Mouse (Mus musculus): ENCODE measurements at regions not wholly inside any gene's neighbourhood (a gene's known extent, or its start where the extent isn't known, plus 50 kb on each side); places are given as distances from the start of the nearest gene placed in this dataset.

GRCm38 (mm10) chr5:119228691-119229090, 441.8 kb upstream of the Tbx3 start:
- no peak for DNase-seq

DNA sequence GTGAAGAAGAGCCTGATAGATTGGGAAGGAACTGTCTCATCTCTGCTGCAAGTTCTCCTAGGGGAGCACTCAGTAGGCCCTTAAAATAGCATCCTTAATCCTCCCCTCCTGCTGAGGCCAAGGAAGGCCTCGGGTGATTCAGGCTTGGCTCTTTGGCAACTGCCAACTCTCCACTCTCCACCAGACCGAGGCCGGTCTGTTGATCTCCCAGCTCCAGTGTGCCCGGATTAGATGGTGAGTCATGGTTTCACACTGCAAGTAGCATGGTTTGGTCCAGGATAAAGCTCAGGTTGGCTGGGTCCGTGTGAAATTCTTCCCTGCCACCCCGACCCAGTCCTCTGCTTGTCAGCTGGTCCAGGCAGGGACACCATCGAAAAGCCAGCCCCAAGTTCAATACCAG, 437.5 kb upstream of the Tbx3 start:
- peak; percentile 54 for DNase-seq

DNA sequence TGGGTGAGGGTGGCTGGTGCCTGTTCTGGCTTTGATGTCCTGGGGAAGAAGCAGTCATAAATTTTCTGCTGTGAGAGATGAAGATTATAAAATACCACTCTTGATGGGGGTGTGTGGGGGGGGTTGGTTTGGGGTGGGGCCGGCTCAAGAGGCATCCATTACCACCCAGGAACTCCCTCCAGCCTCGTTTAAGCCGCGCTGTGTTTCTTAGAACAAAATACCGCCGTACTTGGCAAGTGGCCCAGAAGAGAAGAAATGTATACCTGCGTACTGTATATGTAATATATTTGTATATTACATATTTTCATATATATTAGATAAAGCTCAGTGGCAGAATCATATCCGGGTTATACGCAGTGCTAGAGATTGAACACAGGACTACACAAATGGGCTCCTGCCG, 434.6 kb upstream of the Tbx3 start:
- DNase-seq = no peak

- DNase-seq = peak; percentile 72
Measured at GRCm38 (mm10) chr5:119246824-119247223, 423.6 kb upstream of the Tbx3 start.

DNA sequence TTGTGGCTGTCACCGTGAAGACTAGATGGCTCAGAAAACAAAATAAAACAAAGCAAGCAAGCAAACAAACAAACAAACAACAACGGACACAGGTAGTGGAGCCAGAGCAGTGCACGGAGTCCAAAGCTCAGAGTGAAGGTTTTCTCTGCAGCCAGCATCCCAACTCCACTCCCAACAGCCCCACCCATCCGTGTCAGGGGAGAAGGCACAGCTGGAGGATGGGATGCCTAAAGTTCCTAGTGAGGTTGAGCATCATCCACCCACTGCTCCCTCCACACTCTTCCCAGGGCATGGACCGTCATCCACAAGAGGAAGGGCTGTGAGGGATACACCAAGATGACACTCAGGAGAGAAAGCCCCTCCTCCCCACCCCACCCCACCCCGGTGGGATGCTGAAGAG, 421.8 kb upstream of the Tbx3 start:
- no peak for DNase-seq

GRCm38 (mm10) chr5:119249124-119249718, 421.2 kb upstream of the Tbx3 start:
- peak; percentile 13 for DNase-seq

- DNase-seq = peak; percentile 43
Measured at GRCm38 (mm10) chr5:119251311-119252047, 419.0 kb upstream of the Tbx3 start.

DNA sequence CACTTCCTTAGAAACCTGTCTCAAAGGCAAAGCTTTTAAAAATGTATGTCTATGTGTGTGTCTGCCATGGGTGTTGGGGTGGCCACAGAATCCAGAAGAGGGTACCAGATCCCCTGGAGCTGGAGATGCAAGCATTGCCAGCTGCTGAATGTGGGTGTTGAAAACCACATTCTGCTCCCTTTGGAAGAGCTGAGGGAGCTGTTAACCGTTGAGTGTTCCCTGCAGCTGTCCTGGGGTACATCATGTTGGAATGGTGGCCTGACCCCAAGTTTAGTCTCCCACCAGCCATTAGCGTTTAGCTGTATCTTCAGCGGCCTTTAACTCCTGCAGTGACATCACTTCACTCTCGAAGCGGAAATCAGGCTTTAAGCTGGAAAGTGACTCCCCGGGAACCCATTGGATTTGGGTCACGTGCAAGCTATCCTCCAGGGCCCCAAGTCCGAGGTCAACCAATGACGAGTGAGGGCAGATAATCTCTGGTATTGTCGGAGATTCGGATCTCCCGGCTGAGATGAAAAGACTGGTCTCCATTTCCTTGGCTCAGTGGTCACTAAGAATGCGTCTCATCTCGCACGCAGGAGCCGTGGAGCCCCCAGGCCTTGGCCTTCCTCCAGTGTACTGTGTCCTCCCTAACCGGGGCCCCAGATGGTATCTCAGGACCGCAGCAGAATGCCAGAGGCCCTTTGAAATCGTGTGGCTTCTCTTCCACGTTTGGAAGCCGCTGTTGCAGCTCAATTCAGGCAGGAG, 412.9 kb upstream of the Tbx3 start:
- no peak for DNase-seq

DNA sequence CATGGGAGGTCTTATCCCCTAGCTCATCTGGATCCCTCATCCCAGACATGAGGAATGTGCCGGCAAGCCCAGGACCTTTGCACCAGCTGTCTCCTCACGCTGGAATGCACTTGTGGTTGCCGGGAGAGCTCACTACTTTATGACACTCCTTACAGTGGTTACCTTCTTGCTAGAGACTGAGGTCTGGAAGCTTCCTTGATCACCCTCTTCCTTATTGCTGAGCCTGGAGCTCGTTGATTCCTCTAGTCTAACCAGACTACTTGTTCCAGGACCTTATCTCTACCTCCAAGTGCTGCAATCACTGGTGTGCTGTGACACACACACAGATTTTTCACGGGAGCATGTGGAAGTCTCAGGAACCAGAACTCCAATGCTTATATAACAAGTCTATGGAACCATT, 411.6 kb upstream of the Tbx3 start:
- no peak for DNase-seq

GRCm38 (mm10) chr5:119265149-119265890, 405.1 kb upstream of the Tbx3 start:
- no peak for DNase-seq

DNA sequence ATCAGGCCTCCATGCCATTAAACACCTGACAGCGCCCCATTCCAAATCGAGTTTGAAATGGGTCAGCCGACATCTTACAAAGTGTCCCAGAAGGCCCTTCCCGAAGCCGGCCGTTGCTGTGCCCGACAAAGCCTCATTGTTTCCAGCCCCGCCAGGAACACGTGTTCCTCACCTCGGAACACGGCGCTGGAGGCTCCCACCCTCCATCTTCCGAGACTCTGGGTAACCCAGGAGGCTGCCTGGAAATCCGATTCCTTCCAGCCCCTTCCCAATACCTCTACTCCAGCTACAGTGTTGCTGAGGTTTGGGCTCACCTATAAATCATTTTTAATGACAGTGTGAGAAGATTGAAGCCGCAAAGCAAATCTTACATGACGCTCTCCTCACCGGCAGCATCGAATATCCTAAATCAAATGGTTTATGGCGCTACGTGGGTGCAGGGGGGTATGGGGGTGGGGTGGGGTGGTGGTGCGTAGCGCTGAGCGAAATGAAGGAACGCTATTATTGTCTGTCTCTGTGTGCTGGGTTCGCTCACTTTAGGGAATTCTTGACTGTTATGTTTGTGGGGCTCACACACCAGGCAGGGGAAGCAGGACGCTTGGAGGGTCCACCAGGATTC, 399.1 kb upstream of the Tbx3 start:
- no peak for DNase-seq

- DNase-seq = no peak
Measured at GRCm38 (mm10) chr5:119273203-119273602, 397.3 kb upstream of the Tbx3 start.

DNA sequence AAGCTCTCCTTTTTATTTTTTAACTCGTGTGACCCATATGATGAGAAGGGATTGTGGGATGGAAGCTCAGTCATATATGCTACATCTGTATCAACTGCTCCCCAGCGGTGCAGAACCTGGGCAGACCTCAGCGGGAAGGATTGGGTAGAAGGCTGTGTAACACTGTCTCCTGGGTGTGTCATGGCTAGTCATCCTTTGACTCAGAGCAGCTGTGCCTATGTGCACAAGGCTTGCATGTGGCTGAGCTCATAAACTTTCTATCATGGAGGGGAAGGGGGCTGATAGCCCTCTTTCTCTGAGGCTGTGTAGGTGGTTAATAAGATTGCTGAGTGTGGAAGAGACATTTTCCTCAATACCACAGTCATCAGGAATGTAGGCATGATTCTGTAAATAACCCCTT, 396.9 kb upstream of the Tbx3 start:
- no peak for DNase-seq

- no peak for DNase-seq
Measured at GRCm38 (mm10) chr5:119274817-119275494, 395.5 kb upstream of the Tbx3 start.

- no peak for DNase-seq
Measured at GRCm38 (mm10) chr5:119280146-119280545, 390.3 kb upstream of the Tbx3 start.

- no peak for DNase-seq
Measured at GRCm38 (mm10) chr5:119289808-119290207, 380.7 kb upstream of the Tbx3 start.

DNA sequence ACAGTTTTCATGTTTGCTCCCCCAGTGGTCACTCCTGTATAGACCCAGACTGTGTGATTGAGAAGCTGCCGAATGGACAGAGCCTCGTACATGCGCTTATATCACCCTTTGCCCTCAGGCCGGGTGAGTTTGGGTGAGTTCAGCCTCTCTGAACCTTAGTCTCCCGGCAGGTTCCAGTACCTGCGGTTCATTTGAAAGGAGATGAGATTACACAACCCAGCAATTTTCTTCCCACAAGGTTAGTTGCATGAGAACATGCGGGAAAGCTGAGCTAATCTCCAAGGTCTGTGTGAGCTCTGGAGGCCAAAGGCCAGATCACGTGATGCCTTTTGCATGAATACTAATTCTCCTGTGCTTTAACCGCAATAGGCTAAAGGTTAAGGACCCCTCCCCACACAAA, 378.1 kb upstream of the Tbx3 start:
- DNase-seq = peak; percentile 48

DNA sequence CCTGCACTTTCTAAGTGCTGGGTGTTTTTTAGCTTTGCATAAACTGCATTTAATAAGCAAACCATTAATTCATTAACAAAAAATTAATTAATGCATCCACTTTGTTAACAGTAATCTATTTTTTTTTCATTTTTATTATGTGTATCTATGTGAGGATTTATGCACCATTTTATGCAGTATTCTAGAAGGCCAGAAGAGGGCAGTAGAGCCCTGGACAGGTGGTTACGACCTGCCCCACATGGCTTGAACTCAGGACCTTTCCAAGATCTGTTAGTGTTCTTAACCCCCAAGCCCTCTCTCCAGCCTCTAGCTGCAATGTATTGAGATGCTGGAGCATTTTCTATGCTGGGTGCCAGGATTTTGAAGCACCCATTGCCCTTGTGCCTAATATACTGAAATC, 377.6 kb upstream of the Tbx3 start:
- DNase-seq = no peak

DNA sequence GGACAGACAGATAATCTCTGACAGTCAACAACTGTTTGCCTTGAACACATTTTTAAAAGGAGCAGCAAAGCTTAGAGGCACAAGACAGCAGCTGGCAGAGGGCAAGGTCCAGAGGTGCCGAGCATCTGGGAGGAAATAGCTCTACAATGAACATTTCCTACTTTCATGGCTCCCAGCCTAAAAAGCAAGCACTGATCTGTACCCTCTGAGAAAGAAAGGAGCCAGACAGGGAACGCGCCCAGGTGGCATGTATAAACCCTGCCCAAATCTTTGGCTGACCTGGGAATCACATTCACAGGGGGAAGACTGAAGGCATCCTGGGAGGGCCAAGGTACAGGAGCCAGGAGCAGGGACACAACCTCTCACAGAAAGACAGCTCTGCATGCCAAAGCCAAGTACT, 371.2 kb upstream of the Tbx3 start:
- DNase-seq = no peak

GRCm38 (mm10) chr5:119300106-119300505, 370.4 kb upstream of the Tbx3 start:
- DNase-seq = no peak

GRCm38 (mm10) chr5:119301539-119301938, 368.9 kb upstream of the Tbx3 start:
- DNase-seq = peak; percentile 48

- DNase-seq = no peak
Measured at GRCm38 (mm10) chr5:119304721-119305120, 365.7 kb upstream of the Tbx3 start.

All from adrenal gland, postnatal 14 days (tissue).